Mouse (Mus musculus) thymus, postnatal 4 days (tissue): ENCODE data around the gene 4930558C23Rik.
A peak's percentile ranks its signal among the peaks of the same experiment; 100 is the strongest.
"Not testable (repeated sequence)": the region's sequence is repeated elsewhere in the genome, so short reads cannot be mapped to it uniquely, and the experiment has no call there.

Source experiments
- DNase-seq: peaks from one replicate; pipeline ENCODE4 v3.0.0; 2021

Gene 4930558C23Rik

GRCm38 (mm10) chr3:95370101-95370500 is 32.5 kb downstream of the 4930558C23Rik start:
- DNase-seq, result no peak

DNA sequence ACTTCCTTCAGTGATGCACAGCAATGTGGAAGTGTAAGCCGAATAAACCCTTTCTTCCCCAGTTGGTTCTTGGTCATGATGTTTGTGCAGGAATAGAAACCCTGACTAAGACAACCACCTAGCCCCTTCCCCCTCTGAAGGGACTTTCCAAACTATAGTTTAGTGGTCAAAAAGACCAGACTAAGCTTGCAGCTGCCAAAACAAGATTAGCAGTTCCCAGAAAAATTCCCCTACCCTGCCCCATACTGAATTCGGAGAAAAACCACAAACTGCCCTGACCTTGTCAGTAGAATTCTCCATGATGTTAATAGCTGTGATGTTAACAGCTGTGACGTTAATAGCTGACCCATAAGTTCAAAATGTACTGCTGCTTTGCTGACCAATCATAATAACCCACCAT is 42.4 kb downstream of the 4930558C23Rik start:
- not testable (repeated sequence) for DNase-seq

DNA sequence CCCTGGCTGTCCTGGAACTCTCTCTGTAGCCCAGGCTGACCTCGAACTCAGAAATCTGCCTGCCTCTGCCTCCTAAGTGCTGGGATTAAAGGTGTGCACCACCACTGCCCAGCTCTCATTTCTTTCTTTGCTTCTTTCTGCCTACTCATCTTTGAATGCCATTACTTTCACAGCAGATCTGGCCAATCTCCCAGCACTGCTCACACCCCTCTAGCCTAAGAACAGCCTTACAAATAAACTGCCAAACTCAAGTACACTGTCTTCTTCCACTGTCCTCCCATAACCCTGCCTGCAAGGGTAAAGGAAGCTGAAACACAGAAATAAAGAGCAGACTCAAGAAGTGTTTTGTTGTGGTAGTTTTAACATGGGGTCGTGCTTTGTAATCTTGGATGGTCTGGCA is 44.9 kb downstream of the 4930558C23Rik start:
- DNase-seq, result no peak

DNA sequence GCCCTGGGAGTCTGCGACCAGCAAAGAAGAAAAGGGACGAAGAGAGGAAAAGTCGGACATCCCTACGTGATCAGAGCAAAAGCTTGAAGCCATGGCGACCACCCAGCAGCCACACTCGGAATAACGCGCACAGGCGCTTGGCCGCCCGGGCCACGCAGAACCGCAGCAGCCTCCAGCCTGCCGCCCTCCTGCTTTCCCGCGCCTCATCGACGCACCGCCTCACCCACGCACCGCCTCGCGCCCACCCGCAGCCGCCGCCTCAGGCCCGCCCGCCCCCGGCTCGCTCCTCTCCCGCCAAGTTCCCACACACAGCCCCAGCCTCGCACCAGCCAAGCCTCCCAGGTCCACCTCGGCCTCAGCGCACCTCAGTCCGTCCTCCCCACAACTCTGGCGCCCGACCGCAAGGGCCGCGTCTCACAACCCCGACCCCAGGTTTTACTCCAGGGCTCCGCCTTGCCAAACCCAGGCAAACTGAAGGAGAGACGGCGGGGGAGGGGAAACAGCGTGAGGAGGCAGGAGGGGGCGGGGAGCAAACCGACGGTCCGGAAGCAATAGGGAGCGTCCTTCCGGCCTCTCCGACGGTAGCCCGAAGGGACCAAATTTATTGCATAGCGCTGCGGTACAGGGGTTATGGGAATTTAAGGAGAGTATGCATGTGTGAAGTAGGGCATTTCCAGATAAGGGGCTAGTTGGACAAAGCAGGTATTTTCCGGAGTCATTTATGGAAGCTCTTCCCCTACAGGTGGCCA is 45.8 kb downstream of the 4930558C23Rik start, which contains the start of gene Setdb1:
TSS of gene Setdb1 (minus strand) at position 502 of the 749 bp plus-strand sequence.
- peak; percentile 97 for DNase-seq

GRCm38 (mm10) chr3:95355911-95356544 is 46.6 kb downstream of the 4930558C23Rik start:
- DNase-seq, result not testable (repeated sequence)

GRCm38 (mm10) chr3:95349491-95349890 is 53.1 kb downstream of the 4930558C23Rik start:
- no peak for DNase-seq

- not testable (repeated sequence) for DNase-seq
Observed at GRCm38 (mm10) chr3:95348343-95348742, 54.3 kb downstream of the 4930558C23Rik start.

GRCm38 (mm10) chr3:95346454-95346853 is 56.2 kb downstream of the 4930558C23Rik start:
- no peak for DNase-seq

DNA sequence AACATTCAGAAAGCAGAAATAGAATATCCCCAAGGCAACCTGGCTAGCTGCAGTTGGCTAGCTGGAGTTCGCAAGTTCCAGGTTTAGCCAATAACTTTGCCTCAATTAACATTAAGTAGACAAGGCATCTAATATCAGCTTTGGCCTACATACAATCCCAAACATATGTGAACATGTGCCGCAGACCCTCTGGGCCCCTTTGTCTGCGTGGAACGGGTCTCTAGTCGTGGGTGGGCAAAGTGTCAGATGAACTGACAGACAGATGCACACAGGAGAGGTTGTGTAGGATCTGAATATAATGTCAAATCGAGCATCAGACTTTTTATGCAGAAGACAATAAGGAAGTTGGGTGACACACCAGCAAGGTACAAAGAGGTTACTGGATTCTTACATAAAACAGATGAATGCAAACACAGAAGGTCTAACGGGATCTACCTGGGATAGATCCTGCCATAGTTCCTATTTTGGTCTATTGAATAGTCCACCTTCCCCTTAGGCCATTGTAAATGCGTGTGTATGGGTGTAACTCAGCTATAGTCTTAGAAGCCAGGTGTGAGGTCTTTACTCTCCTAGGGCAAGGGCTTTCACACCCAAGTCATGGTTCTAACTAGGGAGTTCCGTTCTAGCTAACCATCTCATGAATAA is 59.2 kb downstream of the 4930558C23Rik start:
- not testable (repeated sequence) for DNase-seq

- DNase-seq, result no peak
Observed at GRCm38 (mm10) chr3:95338251-95338650, 64.4 kb downstream of the 4930558C23Rik start.

- no peak for DNase-seq
Observed at GRCm38 (mm10) chr3:95337345-95337744, 65.3 kb downstream of the 4930558C23Rik start.
